Comparison of ENCODE assay signal across 20 mouse cellular contexts in genomic region chr5:103628499-103628898, GRCm38 (mm10). TPM values are rescaled to one million over a fixed set of nuclear protein-coding genes. Genes with fewer than 3 reads are reported as not detected.
DNase-seq lines count a peak whose midpoint lies in the region; ATAC-seq and TF ChIP-seq lines count a peak whose summit lies in the region.
"Had no signal": no experiment of that assay in that cellular context is flagged by ENCODE, and none has a peak within 500 bp of the region (broad histone marks: within the 10 kb centered on the region; RNA-seq: fewer than 3 reads in every experiment).

No protein-coding gene starts in this region.

- H3K4me2 ChIP-seq in intestine, embryonic 16.5 days (ENCODE audit: low read depth, low read length) = no peak overlapping the region
- no peak overlapping the region for H3K4me2 ChIP-seq in intestine, embryonic 15.5 days (replicated peaks)
- peak overlapping the region; percentile 16 for H3K4me2 ChIP-seq in lung, embryonic 16.5 days (ENCODE audit: low read depth, low read length)
- peak overlapping the region; percentile 23 for H3K4me2 ChIP-seq in stomach, postnatal 0 days (replicated peaks; ENCODE audit: low read depth)
- H3K4me2 ChIP-seq: kidney, embryonic 15.5 days; liver, embryonic 13.5 days; midbrain, embryonic 12.5 days had no signal

- no peak overlapping the region for H3K4me3 ChIP-seq in heart, embryonic 10.5 days
- no peak overlapping the region for H3K4me3 ChIP-seq in intestine, embryonic 16.5 days (ENCODE audit: low read length)
- H3K4me3 ChIP-seq in intestine, embryonic 15.5 days (replicated peaks) = no peak overlapping the region
- H3K4me3 ChIP-seq in lung, embryonic 16.5 days (ENCODE audit: low read length) = no peak overlapping the region; the same call in 1 of the 2 replicates
- peak overlapping the region; percentile 1; the same call in 1 of the 2 replicates for H3K4me3 ChIP-seq in stomach, postnatal 0 days (ENCODE audit: low read depth, low read length)
- H3K4me3 ChIP-seq: erythroblast, embryonic 14.5 days; kidney, embryonic 15.5 days; liver, embryonic 13.5 days; midbrain, embryonic 12.5 days had no signal

- no peaks in the 10 kb centered on the region for H3K36me3 ChIP-seq in heart, embryonic 10.5 days
- H3K36me3 ChIP-seq in intestine, embryonic 16.5 days (ENCODE audit: control insufficient read depth, insufficient read depth, low read length) = no peaks in the 10 kb centered on the region
- no peaks in the 10 kb centered on the region for H3K36me3 ChIP-seq in intestine, embryonic 15.5 days
- no peaks in the 10 kb centered on the region for H3K36me3 ChIP-seq in lung, embryonic 16.5 days (ENCODE audit: control insufficient read depth, insufficient read depth, low read length)
- H3K36me3 ChIP-seq in stomach, postnatal 0 days (ENCODE audit: control insufficient read depth, insufficient read depth, low read length) = no peaks in the 10 kb centered on the region
- H3K36me3 ChIP-seq: kidney, embryonic 15.5 days; liver, embryonic 13.5 days; midbrain, embryonic 12.5 days had no signal

- no peak for ATAC-seq in intestine, embryonic 16.5 days
- ATAC-seq in intestine, embryonic 15.5 days = no peak
- ATAC-seq in lung, embryonic 16.5 days (ENCODE audit: low read depth) = no peak
- ATAC-seq in stomach, postnatal 0 days (ENCODE audit: low FRiP score, low TSS enrichment) = no peak
- ATAC-seq: inflammation-experienced regulatory T-cells, adult 6 months had no signal

- H3K27me3 ChIP-seq in heart, embryonic 10.5 days (ENCODE audit: insufficient read depth, poor library complexity, severe bottlenecking) = no peaks in the 10 kb centered on the region
- no peaks in the 10 kb centered on the region for H3K27me3 ChIP-seq in intestine, embryonic 16.5 days (replicated peaks; ENCODE audit: control insufficient read depth, insufficient read depth, low read length)
- no peaks in the 10 kb centered on the region for H3K27me3 ChIP-seq in intestine, embryonic 15.5 days (replicated peaks)
- H3K27me3 ChIP-seq in lung, embryonic 16.5 days (ENCODE audit: control insufficient read depth, insufficient read depth, low read depth, low read length) = no peaks in the 10 kb centered on the region
- no peaks in the 10 kb centered on the region for H3K27me3 ChIP-seq in stomach, postnatal 0 days (ENCODE audit: control insufficient read depth, insufficient read depth, low read length)
- H3K27me3 ChIP-seq: kidney, embryonic 15.5 days; liver, embryonic 13.5 days; midbrain, embryonic 12.5 days had no signal

- no peak for TF ChIP-seq EP300 in stomach, postnatal 0 days (optimal IDR thresholded peaks at IDR 0.05)

- no peak for TF ChIP-seq CTCF in stomach, postnatal 0 days (IDR thresholded peaks at IDR 0.05; ENCODE audit: low read depth)

- peaks cover 35% of the 10 kb centered on the region for H3K4me1 ChIP-seq in heart, embryonic 10.5 days
- peaks cover 5% of the 10 kb centered on the region; the same call in 1 of the 2 replicates for H3K4me1 ChIP-seq in intestine, embryonic 16.5 days (ENCODE audit: control insufficient read depth, insufficient read depth, low read length)
- peaks cover 9% of the 10 kb centered on the region; the same call in 1 of the 2 replicates for H3K4me1 ChIP-seq in intestine, embryonic 15.5 days (replicated peaks)
- H3K4me1 ChIP-seq in lung, embryonic 16.5 days (replicated peaks; ENCODE audit: control insufficient read depth, insufficient read depth, low read length) = peaks cover 24% of the 10 kb centered on the region
- H3K4me1 ChIP-seq in stomach, postnatal 0 days (replicated peaks; ENCODE audit: control insufficient read depth, insufficient read depth) = peaks cover 4% of the 10 kb centered on the region; the same call in 1 of the 2 replicates
- H3K4me1 ChIP-seq: liver, embryonic 13.5 days; midbrain, embryonic 12.5 days had no signal

- DNase-seq in heart, embryonic 10.5 days (ENCODE audit: low spot score) = peak; percentile 71
- no peak for DNase-seq in heart, adult 9 months (ENCODE audit: low spot score in 2 of 2)
- no peak for DNase-seq in lung, adult 18-20 months
- no peak for DNase-seq in stomach, postnatal 0 days (ENCODE audit: low spot score)
- no peak for DNase-seq in thymus, postnatal 36 days
- DNase-seq: B cell, adult 2 months; cerebellum, adult 9-10 months; liver, embryonic 13.5 days; right cerebral cortex, postnatal 4 days; thymus, postnatal 14 days had no signal

- H3K9me3 ChIP-seq in heart, embryonic 10.5 days = no peaks in the 10 kb centered on the region
- no peaks in the 10 kb centered on the region for H3K9me3 ChIP-seq in intestine, embryonic 16.5 days (ENCODE audit: control insufficient read depth, low read length)
- H3K9me3 ChIP-seq in intestine, embryonic 15.5 days = no peaks in the 10 kb centered on the region
- no peaks in the 10 kb centered on the region for H3K9me3 ChIP-seq in lung, embryonic 16.5 days (ENCODE audit: control insufficient read depth, low read length)
- H3K9me3 ChIP-seq in stomach, postnatal 0 days (ENCODE audit: control insufficient read depth, low read length) = no peaks in the 10 kb centered on the region
- H3K9me3 ChIP-seq: kidney, embryonic 15.5 days; liver, embryonic 13.5 days; midbrain, embryonic 12.5 days had no signal

- no peak overlapping the region for H3K27ac ChIP-seq in heart, embryonic 10.5 days
- 0 out of 2 replicates have a peak overlapping the region, but pooled peaks have one; percentile 33 for H3K27ac ChIP-seq in intestine, embryonic 16.5 days (ENCODE audit: low read length)
- H3K27ac ChIP-seq in intestine, embryonic 15.5 days = no peak overlapping the region
- peak overlapping the region; percentile 85 for H3K27ac ChIP-seq in lung, embryonic 16.5 days (ENCODE audit: low read length)
- H3K27ac ChIP-seq in stomach, postnatal 0 days (replicated peaks) = peak overlapping the region; percentile 81
- H3K27ac ChIP-seq: kidney, embryonic 15.5 days; liver, embryonic 13.5 days; midbrain, embryonic 12.5 days had no signal

- H3K9ac ChIP-seq in intestine, embryonic 16.5 days (ENCODE audit: low read depth, low read length) = no peak overlapping the region
- H3K9ac ChIP-seq in intestine, embryonic 15.5 days = no peak overlapping the region
- H3K9ac ChIP-seq in lung, embryonic 16.5 days (ENCODE audit: low read length) = no peak overlapping the region; the same call in 1 of the 2 replicates
- 0 out of 2 replicates have a peak overlapping the region, but pooled peaks have one; percentile 13 for H3K9ac ChIP-seq in stomach, postnatal 0 days (ENCODE audit: low read length)
- H3K9ac ChIP-seq: kidney, embryonic 15.5 days; liver, embryonic 13.5 days; midbrain, embryonic 12.5 days had no signal

- 70% methylated on average over 6 of the region's 6 CpGs for WGBS in heart, embryonic 10.5 days
- 81% methylated on average over 6 of the region's 6 CpGs for WGBS in intestine, embryonic 16.5 days
- WGBS in intestine, embryonic 15.5 days = 91% methylated on average over 6 of the region's 6 CpGs
- WGBS in lung, embryonic 16.5 days = 73% methylated on average over 6 of the region's 6 CpGs
- 72% methylated on average over 6 of the region's 6 CpGs for WGBS in stomach, postnatal 0 days

RNA-seq across cellular contexts. Expression of gene Slc10a6, which starts 0.7 kb away (rescaled TPM):
- polyA plus RNA-seq in heart, embryonic 10.5 days (2016; fragmentation: Nextera tagmentation; extraction: Ambion mirVana) = 0.11 and 0.17 TPM in 2 replicates
- polyA plus RNA-seq in intestine, embryonic 16.5 days (2015; fragmentation: Nextera tagmentation; extraction: Ambion mirVana) = 0.67 and 0.84 TPM in 2 replicates
- 0.49 and 0.68 TPM in 2 replicates for polyA plus RNA-seq in intestine, embryonic 15.5 days (2015; fragmentation: Nextera tagmentation; extraction: Ambion mirVana)
- 3.2 and 4.2 TPM in 2 replicates for polyA plus RNA-seq in lung, embryonic 16.5 days (2015; fragmentation: Nextera tagmentation; extraction: Ambion mirVana)
- 30.7 and 31.8 TPM in 2 replicates for polyA plus RNA-seq in stomach, postnatal 0 days (2015; fragmentation: Nextera tagmentation; extraction: Ambion mirVana)
- polyA plus RNA-seq: embryonic facial prominence, embryonic 11.5 days; liver, embryonic 13.5 days; midbrain, embryonic 12.5 days; neural tube, embryonic 11.5 days had no signal

RNA-seq across cellular contexts. Expression of gene 1700016H13Rik, which starts 27.3 kb away (rescaled TPM):
- 0.42 TPM in 1 of 2 replicates, not detected in the other for polyA plus RNA-seq in heart, embryonic 10.5 days (2016; fragmentation: Nextera tagmentation; extraction: Ambion mirVana)
- not detected in 2 replicates for polyA plus RNA-seq in intestine, embryonic 16.5 days (2015; fragmentation: Nextera tagmentation; extraction: Ambion mirVana)
- polyA plus RNA-seq in intestine, embryonic 15.5 days (2015; fragmentation: Nextera tagmentation; extraction: Ambion mirVana) = 0.19 and 0.28 TPM in 2 replicates
- polyA plus RNA-seq in lung, embryonic 16.5 days (2015; fragmentation: Nextera tagmentation; extraction: Ambion mirVana) = 0.35 TPM in 2 replicates
- polyA plus RNA-seq in stomach, postnatal 0 days (2015; fragmentation: Nextera tagmentation; extraction: Ambion mirVana) = 0.34 and 0.35 TPM in 2 replicates
- polyA plus RNA-seq: erythroblast, embryonic 14.5 days; hindbrain, embryonic 11.5 days; inflammation-experienced regulatory T-cells, adult 6 months; kidney, embryonic 15.5 days had no signal

Comparison
In these comparisons a context has a peak if more than half of its experiments do, and no peak if none do; other contexts are left out.
1. H3K27ac ChIP-seq: peak in intestine, embryonic 16.5 days (single experiment), lung, embryonic 16.5 days (single experiment) and stomach, postnatal 0 days (single experiment); none in heart, embryonic 10.5 days (single experiment) and intestine, embryonic 15.5 days (single experiment).
2. H3K4me2 ChIP-seq: peak in lung, embryonic 16.5 days (single experiment) and stomach, postnatal 0 days (single experiment); none in intestine, embryonic 16.5 days (single experiment) and intestine, embryonic 15.5 days (single experiment).